Mouse (Mus musculus) thymus, adult 2 months (tissue): Measurements from ENCODE around the gene Hoxc6. TPM values are rescaled to one million over a fixed set of nuclear protein-coding genes. Genes with fewer than 3 reads are reported as not detected.

Experiments used
- DNase-seq: peaks from one replicate; pipeline ENCODE4 v3.0.0; 2021
- H3K27ac ChIP-seq: fragments of 200-500 bp; 2 replicates; pipeline ENCODE4 v1.5.1; 2012; ENCODE audit warnings: low read length, control low read depth; ENCODE audit not compliant: control insufficient read depth, insufficient read depth
- H3K27me3 ChIP-seq: fragments of 200-500 bp; 2 replicates; pipeline ENCODE4 v1.6.1; 2012; ENCODE audit warnings: mild to moderate bottlenecking, low read length, moderate library complexity, mixed read lengths; ENCODE audit not compliant: control insufficient read depth, insufficient read depth
- H3K36me3 ChIP-seq: fragments of 200-500 bp; 2 replicates; pipeline ENCODE4 v1.6.1; 2012; ENCODE audit warnings: mild to moderate bottlenecking, low read length, moderate library complexity; ENCODE audit not compliant: control insufficient read depth, insufficient read depth
- H3K4me1 ChIP-seq: fragments of 200-500 bp; replicated peaks from 2 replicates; pipeline ENCODE4 v1.6.1; 2012; ENCODE audit warnings: low read length; ENCODE audit not compliant: control insufficient read depth, insufficient read depth
- H3K4me3 ChIP-seq: fragments of 200-500 bp; 2 replicates; pipeline ENCODE4 v1.5.1; 2012; ENCODE audit warnings: mild to moderate bottlenecking, low read length, control low read depth, moderate library complexity; ENCODE audit not compliant: control insufficient read depth, insufficient read depth
- CTCF ChIP-seq: fragments of 200-500 bp; IDR thresholded peaks from 2 replicates; pipeline ENCODE4 v1.5.1; 2012; ENCODE audit warnings: mild to moderate bottlenecking, control low read depth, low read length, moderate library complexity, borderline replicate concordance; ENCODE audit not compliant: control insufficient read depth, poor library complexity, insufficient read depth; ENCODE audit errors: extremely low read depth
- POLR2A ChIP-seq: fragments of 200-500 bp; IDR thresholded peaks from 2 replicates; pipeline ENCODE4 v1.6.1; 2012; ENCODE audit warnings: mild to moderate bottlenecking, low read length, control low read depth, moderate library complexity; ENCODE audit not compliant: control insufficient read depth, poor library complexity, insufficient read depth; ENCODE audit errors: extremely low read depth
- WGBS: fragments of 180-500 bp; shearing (Covaris S2); methylation state at CpG from one replicate; pipeline ENCODE4 v1.1.7; 2018; 5-methylcytosine and 5-hydroxymethylcytosine counted together
- polyA plus RNA-seq: library from polyadenylated mRNA; depleted of rRNA; stranded (reverse); fragments of >200 nt; gene quantifications from 2 replicates; pipeline ENCODE4 v1.2.3, GENCODE M21; 2012

Hoxc6 gene
- polyA plus RNA-seq, 1 experiment = 0.23 TPM

DNA sequence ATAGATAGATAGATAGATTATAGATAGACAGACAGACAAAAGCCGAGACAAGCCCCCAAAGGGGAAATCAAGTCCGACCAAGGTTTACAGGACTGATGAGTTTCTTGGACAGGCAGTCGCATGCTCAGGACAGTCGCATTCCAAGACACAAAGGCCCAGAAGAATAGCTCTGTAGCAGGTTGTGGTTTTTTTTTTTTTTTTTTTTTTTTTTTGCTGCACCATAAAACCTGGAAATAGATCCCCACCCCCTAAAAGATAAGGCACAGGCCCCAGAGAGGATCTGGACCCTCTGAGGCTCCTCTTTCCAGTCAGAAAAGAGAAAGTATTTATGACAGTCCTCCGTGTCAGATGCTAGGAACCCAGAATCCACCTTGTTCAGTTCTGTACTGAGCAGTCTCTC is 10.0 kb upstream of the Hoxc6 start:
- WGBS = 47% methylated on average over 5 of the region's 5 CpGs
- Histone ChIP-seq H3K36me3 (no peaks in the 10 kb centered on the region), H3K4me1 (no peaks in the 10 kb centered on the region), H3K4me3 (no peak overlapping the region), H3K27ac (no peak overlapping the region), H3K27me3 (peaks cover 24% of the 10 kb centered on the region)
- no peak for DNase-seq
- TF ChIP-seq CTCF (no peak), POLR2A (no peak)

DNA sequence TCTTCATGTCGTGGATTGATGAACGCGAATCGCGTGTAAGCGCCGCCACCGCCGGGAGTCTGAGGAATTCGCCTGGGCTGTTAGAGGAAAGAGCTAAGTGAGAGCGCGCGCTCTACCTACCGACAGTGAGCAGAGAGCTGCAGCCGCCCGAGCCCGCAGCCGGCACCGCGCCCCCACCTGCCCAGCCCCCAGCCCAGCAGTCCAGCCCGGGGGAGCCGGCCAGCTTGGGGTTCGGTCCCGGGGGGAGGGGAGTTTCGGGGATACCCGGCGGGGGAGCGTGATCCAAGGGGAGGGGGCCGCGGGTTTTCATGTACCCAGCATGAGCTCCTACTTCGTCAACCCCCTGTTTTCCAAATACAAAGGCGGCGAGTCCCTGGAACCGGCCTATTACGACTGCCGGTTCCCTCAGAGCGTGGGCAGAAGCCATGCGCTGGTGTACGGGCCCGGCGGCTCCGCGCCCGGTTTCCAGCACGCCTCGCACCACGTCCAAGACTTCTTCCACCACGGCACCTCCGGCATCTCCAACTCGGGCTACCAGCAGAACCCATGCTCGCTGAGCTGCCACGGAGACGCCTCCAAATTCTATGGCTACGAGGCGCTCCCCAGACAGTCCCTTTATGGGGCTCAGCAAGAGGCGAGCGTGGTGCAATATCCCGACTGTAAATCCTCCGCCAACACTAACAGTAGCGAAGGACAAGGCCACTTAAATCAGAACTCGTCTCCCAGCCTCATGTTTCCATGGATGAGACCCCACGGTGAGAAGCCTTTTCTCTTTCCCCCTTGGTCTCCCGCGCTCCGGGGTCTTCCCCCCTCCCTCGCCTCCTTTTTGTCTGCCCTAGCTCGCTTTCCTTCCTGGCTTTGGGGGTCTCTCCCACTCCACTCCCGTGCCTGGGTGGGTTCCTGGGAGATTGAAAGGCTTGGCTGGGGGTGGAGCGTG is 7.3 kb upstream of the Hoxc6 start, which contains the start of gene Hoxc8:
Hoxc8 (plus strand) TSS at position 147 of the 937 bp plus-strand sequence.
- WGBS = 7% methylated on average over 69 of the region's 69 CpGs
- no peak for DNase-seq
- H3K27ac ChIP-seq = no peak within 1 kb of the TSS
- no peaks in the 10 kb centered on the region for H3K36me3 ChIP-seq
- peaks cover 22% of the 10 kb centered on the region for H3K27me3 ChIP-seq
- H3K4me3 ChIP-seq = no peak within 1 kb of the TSS
- H3K4me1 ChIP-seq = no peaks in the 10 kb centered on the region
- TF ChIP-seq POLR2A = no peak
- TF ChIP-seq CTCF = no peak

DNA sequence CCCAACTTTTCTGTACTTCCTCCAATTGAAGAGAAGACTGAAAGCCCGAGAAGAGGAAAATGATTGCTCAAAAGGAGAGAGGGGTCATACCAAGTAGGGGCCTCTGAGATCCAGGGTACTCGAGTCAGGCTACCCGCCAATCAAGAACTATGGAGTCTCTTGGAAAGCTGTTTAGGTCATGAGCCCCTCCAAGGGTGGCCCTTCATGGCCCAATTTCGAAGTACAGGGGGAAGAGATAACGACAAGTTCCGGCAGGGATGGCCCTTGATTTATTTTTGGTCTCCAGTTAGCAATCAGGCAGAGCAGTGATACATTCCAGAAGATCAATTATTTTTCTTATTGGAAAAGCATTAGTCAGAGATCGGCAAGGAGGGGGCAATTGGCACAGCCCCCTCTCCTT is 6.3 kb upstream of the Hoxc6 start:
- no peak overlapping the region for H3K27ac ChIP-seq
- TF ChIP-seq POLR2A = no peak
- TF ChIP-seq CTCF = no peak
- H3K4me3 ChIP-seq = no peak overlapping the region
- H3K36me3 ChIP-seq = no peaks in the 10 kb centered on the region
- no peak for DNase-seq
- no peaks in the 10 kb centered on the region for H3K4me1 ChIP-seq
- WGBS = 8% methylated on average over 7 of the region's 7 CpGs
- peaks cover 24% of the 10 kb centered on the region for H3K27me3 ChIP-seq

DNA sequence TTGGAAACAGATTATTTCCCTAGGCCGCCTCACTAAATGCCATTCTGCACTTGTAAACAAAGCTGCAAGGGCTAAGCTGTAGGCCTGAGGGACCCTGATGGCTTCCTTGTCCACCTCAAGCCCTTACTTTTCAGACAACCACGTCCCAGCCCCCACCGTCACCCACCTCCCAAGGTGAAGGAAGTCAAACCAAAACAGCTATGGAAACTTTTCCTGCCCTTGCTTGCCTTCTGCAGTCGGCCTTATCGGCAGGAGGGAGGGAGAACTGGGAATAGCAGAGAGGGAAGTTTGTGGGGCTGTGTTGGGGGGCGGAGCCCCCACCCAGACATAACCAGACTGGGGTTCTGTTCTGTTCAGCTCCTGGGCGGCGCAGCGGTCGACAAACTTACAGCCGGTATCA is 5.9 kb upstream of the Hoxc6 start:
- TF ChIP-seq CTCF = no peak
- TF ChIP-seq POLR2A = no peak
- Histone ChIP-seq H3K27ac (no peak overlapping the region), H3K36me3 (no peaks in the 10 kb centered on the region), H3K4me1 (no peaks in the 10 kb centered on the region), H3K4me3 (no peak overlapping the region), H3K27me3 (peaks cover 26% of the 10 kb centered on the region)
- DNase-seq = no peak
- WGBS = 10% methylated on average over 11 of the region's 11 CpGs

DNA sequence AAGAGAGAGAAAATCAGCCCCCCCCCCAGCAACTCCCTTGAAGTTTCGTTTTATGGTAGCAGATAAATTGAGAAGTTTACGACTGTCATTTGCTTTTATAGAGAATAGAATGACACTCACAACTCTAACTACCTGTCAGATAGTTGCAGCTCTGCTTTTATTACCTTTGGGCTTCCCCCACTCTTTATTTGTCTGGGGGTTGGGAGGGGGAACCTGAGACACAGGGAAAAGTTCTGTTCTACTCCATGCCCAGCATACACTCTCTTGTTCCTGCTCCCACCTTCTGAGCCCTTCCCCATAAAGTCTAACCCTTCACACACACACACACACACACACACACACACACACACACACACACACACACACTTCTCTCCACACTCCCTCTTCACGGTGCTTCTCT is 5.2 kb upstream of the Hoxc6 start:
- H3K36me3 ChIP-seq = no peaks in the 10 kb centered on the region
- no peak overlapping the region for H3K27ac ChIP-seq
- H3K4me3 ChIP-seq = no peak overlapping the region
- peaks cover 32% of the 10 kb centered on the region for H3K27me3 ChIP-seq
- no peaks in the 10 kb centered on the region for H3K4me1 ChIP-seq
- TF ChIP-seq CTCF (no peak), POLR2A (no peak)
- WGBS = 8% methylated on average over 3 of the region's 3 CpGs
- no peak for DNase-seq

DNA sequence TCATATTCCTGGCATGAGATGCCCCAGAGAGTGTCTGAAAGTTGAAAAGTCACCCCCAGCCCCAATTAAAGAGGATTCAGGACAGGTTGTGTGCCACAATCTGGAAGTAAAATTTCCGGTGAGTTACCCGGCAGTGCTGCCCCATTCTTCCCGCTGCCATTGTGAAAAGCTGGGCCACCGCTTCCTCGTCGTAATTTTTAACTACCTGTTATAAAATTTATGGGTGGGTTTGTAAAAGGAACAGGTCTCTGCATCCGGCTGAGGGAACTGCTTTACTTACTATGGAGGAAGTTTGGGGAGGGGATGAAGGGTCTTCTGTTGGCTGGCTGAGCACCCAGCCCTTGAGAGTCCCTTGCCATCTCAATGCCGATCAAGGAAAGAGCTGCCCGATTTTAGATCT is 1.5 kb upstream of the Hoxc6 start:
- H3K27me3 ChIP-seq = peaks cover 51% of the 10 kb centered on the region
- DNase-seq = no peak
- 9% methylated on average over 9 of the region's 9 CpGs for WGBS
- no peaks in the 10 kb centered on the region; the same call in 1 of the 2 replicates for H3K4me1 ChIP-seq
- no peak overlapping the region for H3K4me3 ChIP-seq
- H3K27ac ChIP-seq = no peak overlapping the region
- H3K36me3 ChIP-seq = no peaks in the 10 kb centered on the region
- TF ChIP-seq POLR2A (no peak), CTCF (no peak)
